Mouse (Mus musculus): ENCODE measurements around the gene Mapk12. TPM values are rescaled to one million over a fixed set of nuclear protein-coding genes. Genes with fewer than 3 reads are reported as not detected.

The Mapk12 gene
- total RNA-seq, 2 experiments from 2014 or later, result 13.9 to 16.2 TPM

DNA sequence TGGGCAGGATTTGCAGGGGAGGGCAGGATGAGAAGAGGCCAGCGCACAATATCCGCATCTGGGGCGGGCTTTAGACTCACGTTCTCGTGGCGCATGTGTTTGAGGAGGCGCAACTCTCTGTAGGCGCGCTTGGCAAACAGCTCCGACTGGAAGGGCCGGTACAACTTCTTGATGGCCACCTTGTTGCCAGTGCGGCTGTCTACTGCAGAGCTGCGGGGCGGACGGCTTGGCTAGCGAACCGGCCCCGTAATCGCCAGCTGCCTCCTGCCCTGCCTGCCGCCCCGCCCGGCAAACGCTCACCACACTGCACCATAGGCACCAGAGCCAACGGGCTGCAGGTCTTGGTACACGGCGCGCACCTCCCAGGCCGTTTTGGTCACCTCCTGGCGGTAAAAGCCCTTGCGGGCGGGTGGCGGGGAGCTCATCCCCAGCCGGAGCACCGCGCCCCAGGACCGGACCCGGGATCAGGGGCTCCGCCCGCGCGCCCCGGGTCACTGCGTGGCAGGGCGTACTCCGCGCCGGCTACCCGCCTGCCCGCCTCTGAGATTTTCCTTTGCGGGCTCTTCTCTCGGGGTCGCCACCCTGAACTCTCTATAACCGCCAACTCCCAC lies 350 bp downstream of the Mapk12 start:
- DNase-seq (ENCODE audit: low spot score in 2 of 2), result no peak

DNA sequence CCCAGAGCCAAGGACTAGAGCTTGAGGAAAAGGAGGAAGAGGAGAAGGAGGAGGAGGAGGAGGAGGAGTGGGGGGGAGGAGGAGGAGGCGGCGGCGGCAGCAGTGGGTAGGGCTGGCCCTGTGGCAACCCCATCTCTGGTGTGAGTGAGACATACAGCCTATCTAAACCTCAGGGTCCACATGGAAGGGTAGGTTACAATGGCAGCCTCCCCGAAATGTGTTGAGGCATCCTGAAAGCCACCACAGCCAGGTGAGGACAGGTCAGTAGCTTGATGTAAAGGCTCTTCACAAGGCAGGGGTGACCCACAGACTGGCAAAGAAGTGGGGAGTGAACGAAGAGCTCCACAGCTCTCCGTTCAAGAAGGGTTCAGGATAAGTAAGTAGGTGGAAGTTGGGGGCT lies 2.0 kb downstream of the Mapk12 start:
- DNase-seq (ENCODE audit: low spot score in 2 of 2), result no peak

DNA sequence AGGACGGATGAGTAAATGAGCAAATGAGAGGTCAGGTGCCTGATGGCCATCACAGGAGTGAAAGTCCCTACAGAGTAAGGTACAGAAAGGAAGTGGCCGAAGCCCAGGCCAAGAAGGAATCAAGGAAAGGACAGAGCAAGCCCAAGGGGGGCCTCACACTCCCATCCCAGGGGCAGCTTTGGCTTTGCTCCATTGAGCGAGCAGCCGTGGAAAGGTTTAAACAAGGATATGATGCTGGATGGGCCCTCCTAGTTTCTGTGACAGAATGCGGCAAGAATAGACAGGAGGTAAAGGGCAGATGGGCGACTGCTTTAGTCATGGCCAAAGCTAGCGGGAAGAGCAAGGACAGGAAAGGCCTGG lies 2.5 kb downstream of the Mapk12 start:
- DNase-seq (ENCODE audit: low spot score in 2 of 2), result no peak

DNA sequence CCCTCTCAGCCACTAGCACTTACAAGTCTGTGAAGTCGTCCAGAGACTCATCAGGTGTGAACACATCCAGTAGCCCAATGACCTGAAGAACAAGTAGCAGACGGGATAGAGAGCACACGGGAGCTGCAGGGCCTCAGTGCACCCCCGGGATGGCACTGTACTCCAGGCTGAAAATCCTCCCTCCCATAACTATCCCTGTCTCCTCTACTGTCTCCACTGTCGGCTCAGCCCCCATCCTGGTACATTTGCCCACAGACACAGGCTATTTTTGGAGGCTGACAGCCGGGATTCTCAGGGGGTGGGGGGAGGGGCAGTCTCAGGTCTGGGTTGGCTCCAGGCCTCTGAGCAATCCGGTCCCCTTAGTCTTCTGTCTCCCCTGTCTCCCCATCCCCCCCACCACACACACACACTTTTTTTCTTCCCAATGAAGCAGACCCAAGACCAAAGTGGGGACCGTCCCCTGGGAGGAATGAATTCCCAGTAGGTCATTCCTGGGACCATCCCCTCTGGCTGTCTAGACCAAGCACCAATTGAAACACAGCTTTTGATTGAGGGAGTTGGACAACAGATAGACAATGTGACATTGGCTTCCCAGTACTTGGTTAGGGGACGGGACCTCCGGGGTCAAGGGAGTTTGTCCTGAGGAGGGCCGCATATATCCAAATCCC lies 3.0 kb downstream of the Mapk12 start:
- DNase-seq (ENCODE audit: low spot score in 2 of 2), result no peak

DNA sequence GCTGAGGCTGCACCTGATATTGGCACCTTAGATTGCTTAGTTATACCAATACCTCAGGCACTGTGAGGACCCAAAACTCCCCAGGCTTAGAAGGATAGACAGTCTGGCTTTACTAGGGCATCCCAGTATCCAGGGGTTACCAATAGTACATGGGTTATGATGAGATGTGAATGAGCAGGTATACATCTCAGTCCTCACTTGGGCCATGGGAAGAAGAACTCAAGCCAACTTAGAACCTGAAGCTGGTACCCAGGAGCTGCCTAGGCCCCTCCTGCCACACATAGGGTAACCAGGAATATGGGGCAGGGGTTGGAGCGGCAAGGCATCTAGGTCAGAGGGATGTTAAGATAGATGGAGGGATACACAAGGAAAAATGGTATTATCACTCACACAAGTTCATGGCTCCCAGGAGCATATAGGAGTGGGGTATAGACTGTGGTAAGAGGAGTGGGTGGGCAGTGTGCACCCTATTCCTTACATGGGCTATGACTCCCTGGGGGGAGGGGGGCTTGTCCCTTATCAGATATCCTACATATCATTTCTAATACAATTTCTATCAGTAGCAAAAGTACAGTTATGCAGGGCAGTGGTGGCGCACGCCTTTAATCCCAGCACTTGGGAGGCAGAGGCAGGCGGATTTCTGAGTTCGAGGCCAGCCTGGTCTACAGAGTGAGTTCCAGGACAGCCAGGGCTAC lies 3.9 kb downstream of the Mapk12 start:
- no peak for DNase-seq (ENCODE audit: low spot score in 2 of 2)

DNA sequence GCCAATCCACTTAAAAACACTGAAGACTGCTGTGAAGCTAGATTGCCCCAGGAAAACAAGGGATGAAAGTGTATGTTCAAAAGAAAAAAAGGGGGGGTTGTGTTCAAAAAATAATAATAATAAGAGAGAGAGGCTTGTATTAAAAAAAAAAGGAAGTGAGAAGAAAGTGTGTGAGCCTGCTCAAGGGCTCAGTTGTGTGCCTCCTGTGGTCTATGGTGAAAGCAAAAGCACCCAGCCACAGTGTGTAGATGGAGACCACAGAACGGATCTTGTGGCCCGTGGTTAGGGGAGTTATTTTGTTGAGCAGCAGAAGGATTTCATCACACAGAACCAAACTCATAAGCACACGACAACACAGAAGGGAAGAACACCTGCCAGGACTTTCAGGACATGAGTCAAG lies 9.2 kb downstream of the Mapk12 start:
- no peak for DNase-seq (ENCODE audit: low spot score in 2 of 2)

DNA sequence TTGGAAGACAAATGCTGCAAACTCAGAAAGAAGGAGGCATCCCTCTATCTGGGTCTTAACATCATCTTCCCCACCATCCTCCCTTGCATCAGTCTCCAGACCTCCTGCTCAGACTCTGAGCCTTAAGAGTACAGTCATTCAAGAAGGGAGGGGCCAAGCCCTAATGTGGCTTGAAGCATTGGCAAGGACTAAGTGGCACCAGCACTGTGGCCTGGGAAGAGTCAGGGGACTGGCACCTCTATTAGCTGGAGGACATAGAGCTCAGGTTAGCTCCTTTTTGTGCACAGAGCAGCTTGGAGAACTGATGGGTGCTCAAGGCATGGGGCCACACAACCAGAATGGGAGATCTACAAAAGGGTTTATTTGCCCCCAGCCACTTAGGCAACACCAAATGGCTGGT lies 10.3 kb downstream of the Mapk12 start:
- DNase-seq (ENCODE audit: low spot score in 2 of 2), result no peak

DNA sequence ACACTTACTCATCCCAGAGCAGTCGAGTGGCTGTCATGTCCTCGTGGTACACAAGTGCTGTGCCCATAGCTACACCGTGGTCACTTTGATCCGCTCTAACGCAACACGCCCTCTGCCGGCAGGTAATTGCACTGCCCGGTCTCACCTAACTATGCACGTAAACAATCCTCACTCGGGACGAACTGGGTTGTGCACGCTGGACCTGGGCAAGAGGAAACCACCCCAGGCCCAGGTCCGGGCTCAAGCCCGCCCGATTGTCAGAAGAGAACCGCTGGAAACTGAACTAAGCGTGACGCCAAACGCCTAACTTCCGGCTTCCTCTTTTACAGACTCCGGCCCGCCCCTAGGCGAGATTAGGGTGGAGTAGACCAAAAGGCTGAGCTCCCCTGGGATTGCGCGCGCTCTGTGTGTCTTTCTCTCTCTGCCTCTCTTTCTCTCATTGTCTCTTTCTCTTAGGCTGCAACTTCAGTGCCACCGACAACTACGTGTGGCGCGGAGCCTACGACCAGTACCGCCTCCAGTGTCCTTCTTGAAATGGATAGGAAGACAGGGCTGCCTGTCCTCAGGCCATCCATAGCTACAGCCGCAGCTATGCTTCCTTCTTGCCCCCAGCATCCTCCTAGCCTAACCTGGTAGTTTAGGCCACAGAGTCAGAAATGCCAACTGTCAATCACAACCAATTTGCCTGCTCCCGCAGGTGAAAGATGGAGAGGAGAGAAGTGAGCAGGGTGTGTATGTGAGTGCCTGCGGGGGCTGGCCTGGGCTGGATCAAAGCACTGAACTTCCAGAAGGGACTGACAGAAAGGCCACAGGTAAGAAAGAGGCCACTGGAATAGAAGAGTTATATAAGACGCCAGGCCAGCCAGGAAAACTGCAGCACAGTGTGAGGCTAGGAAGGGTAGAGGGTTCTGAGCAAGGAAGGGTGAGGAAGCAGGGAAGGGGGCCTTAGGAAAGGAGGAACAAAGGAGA lies 11.8 kb downstream of the Mapk12 start, which contains the start of gene Hdac10:
Gene Hdac10 (minus strand): TSS at position 319 of the 969 bp plus-strand sequence.
- DNase-seq (ENCODE audit: low spot score in 2 of 2), result peak; percentile 55 to 72

DNA sequence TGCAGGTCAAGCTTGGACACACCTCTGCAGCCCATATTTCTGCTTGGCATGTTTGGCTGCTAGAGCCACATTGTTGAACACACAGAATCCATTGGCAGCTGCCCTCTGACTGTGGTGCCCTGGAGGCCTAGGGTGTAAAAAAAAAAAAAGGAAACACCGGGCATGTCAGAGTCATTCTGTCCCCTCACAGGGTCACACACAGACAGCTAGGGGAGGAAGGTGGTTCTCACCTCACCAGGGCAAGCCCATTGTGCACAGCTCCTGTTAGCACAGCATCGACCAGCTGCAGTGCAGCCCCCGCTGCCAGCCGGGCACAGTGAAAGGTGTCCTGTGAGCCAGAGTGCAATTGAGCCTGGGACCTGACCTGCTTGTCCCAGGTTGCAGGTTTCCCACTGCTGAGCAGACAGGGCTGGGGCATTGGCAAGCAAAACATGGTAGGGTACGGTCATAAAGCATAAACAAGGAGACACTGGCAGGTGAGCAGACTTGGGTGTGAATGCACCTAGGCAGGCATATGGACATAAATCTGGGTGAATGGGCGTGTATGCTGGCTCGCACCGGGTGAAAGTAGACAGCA lies 13.1 kb downstream of the Mapk12 start:
- DNase-seq (ENCODE audit: low spot score in 2 of 2), result no peak

DNA sequence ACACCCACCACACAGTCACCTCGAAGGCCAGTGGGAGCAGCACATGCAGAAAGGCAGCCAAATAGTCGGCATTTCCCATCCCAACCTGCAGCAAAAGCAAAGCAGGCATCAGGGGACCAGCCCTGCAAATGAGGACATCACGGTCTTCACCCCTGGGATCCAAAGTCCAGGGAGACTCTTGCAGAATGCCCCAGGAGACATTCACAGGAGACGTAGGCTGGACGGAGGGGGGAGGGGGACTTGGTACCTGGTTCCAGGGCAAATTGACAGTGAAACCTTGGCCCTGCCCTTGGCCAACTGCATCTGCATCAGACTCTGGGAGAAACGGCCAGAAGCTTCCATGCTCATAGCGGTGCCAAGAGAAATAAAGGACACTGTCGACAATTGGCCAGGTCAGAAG lies 13.9 kb downstream of the Mapk12 start:
- DNase-seq (ENCODE audit: low spot score in 2 of 2), result no peak

DNA sequence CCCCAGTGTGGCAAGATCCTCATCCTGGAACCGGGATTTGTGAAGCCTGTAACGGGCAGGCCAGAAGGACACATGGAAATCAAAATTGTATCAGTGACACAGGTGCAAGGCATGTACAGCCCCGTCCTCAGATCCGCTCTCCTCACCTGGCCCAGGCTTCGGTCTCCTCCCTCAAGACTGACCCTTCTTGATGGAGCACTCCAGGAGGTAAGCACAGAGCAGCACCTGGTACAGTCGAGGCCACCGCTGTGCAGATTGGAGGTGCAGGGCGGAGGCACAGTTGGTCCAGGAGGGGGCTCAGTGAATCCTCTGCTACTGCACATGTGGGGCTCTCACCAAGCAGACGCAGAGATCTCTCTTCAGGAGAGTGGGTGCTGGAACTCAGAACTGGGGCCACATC lies 15.2 kb downstream of the Mapk12 start:
- DNase-seq (ENCODE audit: low spot score in 2 of 2), result no peak

DNA sequence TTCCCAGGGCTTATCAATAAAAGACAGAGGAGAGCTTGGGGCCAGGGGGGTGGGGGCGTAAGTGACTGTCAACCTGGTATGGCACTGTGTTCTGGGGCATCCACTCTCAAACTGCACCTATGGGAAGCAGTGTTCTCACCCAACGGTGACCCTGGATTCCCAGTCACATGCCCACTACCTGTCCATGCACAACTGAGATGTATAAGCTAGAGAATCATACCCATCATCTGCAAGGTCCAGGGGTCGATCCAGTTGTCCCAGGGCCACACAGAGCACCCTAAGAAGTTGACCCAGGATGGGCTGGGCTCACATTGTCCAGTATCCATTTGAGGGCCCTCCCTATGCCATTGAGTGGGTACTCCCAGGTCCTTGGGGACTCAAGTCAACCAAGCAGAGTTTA lies 16.2 kb downstream of the Mapk12 start:
- DNase-seq (ENCODE audit: low spot score in 2 of 2), result no peak

DNA sequence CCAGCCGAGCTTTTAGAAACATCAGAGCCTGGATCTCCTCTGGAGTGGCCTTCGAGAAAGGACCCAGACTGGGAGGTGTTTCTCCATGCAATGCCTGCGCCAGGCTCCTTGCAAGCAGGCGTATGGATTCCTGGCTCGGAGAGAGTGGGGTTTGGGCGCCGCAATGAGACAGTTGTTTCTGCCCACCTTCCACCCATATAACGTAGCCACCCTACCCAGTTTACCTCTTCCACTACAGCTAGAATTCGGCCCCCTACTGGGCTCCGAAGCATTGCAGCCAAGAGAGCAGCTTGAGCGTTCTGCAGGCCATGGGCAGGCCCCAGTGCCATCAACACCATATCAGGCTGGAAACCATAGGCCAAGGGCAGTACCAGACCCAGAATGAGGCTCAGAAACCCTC lies 16.9 kb downstream of the Mapk12 start:
- DNase-seq (ENCODE audit: low spot score in 2 of 2), result no peak

DNA sequence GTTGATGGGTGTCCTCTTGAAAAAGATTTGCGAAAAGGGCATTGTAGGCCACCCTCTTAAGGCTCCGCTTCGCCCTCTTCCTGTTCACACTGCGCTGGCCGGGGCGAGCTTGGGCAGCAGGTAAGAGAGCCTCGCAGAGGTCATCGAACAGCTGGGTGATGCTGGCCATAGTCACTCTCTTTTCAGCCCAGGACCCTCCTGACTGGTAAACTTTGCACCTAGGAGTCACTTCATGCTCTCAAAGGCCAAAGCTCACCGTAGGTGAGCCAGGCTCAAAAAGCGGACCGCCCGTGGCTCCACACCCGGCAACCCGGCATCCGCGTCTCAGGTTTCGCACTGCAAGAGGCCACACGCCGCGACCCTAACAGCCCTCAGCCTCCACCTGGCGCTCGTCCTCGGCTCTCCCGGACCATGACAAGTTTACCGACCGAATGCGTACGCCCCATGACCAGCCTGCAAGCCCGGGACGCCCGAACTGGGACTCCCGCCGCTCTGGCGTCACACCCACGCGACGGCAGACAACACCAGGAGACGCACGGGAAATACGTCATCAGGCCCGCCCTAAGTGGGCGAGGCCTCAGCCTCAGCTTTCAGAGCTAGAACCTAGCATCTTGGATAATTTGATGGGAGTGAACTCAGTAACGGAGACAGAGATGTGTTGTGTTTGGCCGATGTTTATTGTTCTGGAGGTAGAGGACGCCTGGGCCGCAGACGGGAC lies 17.7 kb downstream of the Mapk12 start, which contains the start of gene Tubgcp6:
Gene Tubgcp6 (minus strand): TSS at position 464 of the 718 bp plus-strand sequence.
- DNase-seq (ENCODE audit: low spot score in 2 of 2), result peak; percentile 92

DNA sequence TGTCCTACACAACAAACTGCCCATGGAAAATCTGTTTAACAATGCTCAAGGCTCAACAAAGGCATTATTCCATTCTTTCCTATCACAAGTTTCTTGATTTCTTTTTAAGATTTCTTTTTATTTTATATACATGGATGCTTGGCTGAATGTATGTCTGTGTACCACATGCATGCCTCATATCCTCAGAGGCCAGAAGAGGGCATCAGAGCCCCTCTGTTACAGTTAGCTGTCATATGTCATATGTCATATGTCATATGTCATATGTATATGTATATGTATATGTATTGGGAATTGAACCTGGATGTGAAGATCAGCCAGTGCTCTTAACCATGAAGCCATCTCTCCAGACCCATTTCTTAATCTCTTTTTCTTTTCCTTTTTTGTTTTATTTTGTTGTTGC lies 22.5 kb downstream of the Mapk12 start:
- no peak for DNase-seq (ENCODE audit: low spot score in 2 of 2)

DNA sequence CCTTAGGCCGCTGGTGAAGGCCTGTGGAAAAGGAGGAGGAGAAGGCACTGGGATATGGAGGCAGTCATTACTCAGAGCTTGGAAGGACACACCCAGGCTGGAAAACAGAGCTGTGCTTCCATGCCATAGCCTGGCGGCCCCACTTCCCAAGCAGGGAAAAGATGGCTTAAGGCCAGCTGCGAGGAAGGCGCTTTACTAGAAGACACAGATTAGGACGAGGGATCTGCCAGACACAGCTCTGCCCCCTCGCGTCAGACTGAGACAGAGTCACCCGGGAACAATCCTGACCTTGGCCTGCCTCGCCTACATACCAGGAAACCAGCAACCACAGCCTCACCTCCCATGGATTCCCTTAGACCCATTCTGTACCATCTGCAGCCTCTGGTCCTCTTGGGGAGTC lies 30.4 kb downstream of the Mapk12 start:
- peak in 1 of 2 experiments; percentile 46 for DNase-seq (ENCODE audit: low spot score in 2 of 2)

DNA sequence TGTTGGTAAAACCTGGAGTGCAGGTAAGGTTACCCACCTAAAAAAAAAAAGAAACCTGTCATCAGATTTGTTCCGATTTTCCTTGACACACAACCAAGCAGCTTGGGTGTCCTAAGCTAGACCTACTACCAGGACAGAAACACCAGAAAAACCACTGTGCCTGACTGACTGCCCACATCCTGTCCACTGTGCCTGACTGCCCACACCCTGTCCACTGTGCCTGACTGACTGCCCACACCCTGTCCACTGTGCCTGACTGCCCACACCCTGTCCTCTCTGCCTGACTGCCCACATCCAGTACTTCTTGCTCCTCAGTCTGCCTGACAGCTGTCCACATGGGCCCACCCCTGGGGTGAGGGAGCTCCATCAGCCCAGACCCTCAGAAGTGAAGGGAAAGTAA lies 33.5 kb downstream of the Mapk12 start:
- no peak for DNase-seq (ENCODE audit: low spot score in 2 of 2)

DNA sequence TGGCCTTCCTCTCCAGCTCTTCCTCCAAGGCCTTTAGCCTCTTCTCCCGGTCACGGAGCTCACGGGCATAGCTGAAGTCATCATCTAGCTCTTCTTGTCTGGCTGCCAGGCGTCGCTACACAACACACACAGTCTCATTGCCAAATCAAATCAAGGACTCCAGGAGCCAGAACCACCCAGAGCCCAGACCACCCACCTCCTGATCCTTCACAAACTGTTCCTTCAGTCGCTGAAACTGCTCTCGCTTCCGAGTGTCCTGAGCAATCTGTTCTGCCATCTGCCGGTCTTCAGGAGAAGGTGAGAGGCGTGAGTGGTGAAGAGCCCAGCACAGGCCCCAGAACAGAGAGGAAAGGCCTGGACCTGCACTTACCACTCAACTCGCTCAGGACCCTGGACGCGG lies 34.4 kb downstream of the Mapk12 start:
- DNase-seq (ENCODE audit: low spot score in 2 of 2), result no peak

DNA sequence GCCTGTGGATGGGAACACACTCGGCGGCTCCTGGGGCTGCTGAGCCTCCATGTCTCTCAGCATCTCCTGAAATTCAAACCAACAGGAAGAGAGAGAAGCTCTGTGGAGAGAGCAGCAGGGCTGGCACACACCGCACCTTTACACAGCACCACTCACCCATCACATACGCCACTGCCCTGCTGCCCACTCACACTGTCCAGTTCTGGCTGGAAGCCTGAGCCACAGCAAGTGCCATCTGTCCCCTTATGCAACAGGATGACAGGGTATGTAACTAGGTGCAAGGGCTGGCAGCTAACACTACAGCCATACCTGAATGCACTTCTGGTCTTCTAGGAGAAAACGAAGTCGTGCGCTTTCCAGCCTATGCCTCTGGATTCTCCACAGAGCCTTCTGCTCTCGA lies 36.1 kb downstream of the Mapk12 start:
- no peak for DNase-seq (ENCODE audit: low spot score in 2 of 2)

DNA sequence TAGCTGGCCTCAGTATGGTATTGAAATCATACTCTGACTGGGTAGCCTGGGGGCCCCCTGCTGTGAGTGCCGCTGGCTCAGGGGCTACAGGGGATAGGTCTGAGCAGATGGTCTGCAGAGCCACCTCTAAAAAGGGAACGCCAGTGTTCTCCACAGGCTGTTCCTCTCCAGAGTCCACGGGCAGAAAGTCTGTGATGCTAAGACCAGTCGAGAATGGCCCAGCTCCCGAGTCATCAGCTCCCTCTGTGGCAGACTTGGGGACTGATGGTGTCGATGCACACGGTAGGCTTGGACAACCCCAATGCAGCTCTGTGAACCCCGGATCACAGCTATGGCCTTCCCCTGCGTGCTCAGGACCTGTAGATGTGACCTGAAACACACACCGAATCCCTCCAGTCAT lies 36.6 kb downstream of the Mapk12 start:
- DNase-seq (ENCODE audit: low spot score in 2 of 2), result no peak

All from adrenal gland, postnatal 4 days (tissue).